Mouse (Mus musculus): ENCODE measurements around the gene Arih2.

The Arih2 gene

DNA sequence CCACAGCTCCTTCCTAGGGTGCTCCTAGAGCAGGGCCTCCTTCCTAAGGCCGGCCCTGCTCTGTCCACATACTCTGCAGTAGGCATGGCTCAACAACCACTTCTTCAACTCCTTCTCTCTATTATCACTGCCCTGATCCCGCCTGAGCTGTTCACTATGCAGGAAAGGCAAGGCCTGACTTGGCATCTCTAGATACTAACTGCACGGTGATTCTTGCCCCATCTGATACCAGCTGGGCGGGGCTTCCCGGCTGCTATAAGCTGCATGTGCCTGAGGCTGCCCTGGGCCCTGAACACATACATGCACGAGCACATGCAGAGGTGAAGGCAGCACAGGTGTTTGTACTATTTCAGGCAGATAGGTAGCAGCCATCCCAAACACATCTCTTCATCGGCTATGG lies 85.1 kb downstream of the Arih2 start:
- no peak for DNase-seq (ENCODE audit: extremely low read depth, low read depth)

GRCm38 (mm10) chr9:108563671-108564070 lies 85.5 kb downstream of the Arih2 start:
- no peak for DNase-seq (ENCODE audit: extremely low read depth, low read depth)

DNA sequence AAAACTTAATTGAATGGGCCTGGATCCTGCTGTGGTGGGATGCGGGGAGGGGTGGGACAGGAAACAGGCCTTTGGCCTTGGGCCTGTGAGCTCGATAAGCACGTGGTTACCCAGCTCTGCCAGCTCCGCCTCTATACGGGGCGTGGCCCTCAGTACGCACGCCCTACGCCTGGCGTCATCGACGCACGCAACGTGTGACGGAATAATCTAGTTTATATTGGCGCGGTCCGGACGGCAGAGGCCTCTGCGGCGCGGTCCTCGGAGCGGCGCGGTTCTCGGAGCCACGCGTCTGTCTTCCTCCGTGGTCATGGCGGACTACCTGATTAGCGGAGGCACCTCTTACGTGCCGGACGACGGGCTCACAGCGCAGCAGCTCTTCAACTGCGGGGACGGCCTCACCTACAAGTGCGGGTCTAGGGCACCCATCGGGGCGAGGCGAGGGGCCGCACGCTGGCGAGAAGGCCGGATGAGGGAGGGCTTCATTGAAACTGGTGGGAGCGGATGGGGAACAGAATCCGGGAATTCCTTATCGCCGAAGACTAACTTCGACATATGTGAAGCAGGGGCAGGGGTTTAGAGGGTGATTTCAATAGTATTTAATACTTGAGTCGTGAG lies 88.9 kb downstream of the Arih2 start, which contains the start of gene Impdh2:
Impdh2 (plus strand) TSS at position 60 of the 615 bp plus-strand sequence.
- peak; percentile 97 for DNase-seq (ENCODE audit: extremely low read depth, low read depth)

DNA sequence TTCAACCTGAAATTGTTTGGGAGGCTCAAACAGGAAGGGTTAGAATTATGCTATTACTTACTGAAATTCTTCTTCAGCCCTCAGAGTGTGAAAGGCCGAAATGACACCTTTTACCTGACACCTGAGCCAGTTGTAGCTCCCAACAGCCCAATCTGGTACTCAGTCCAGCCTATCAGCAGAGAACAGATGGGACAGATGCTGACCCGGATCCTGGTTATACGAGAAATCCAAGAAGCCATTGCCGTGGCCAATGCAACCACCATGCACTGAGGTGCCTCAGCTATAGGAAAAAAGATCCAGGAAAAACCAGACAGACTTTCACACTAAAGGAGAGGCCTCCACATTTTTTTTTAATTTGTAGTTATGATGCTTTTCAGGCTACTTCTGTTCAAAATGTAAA lies 90.0 kb downstream of the Arih2 start:
- no peak for DNase-seq (ENCODE audit: extremely low read depth, low read depth)
